Mouse (Mus musculus): ENCODE data around the gene Sesn1.

DNA sequence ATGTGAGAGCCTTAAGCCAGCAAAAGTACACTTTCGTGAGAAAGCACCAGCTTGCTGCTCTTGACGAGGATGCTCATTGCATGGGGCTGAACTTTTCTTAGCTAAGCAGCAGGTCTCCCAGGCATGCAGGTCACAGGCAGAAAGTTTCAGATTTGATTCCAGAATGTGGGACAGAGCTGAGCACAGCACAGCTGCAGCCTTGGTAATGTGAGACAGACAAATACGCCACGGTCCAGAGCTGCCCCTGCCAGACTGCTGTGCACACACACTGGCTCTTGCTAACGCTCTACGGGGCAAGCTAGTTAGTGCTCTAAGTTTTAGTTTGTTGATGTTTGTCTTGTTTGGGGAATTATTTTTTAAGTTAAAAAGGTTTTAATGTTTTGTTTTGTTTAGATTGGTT lies 22.5 kb downstream of the Sesn1 start:
- TF ChIP-seq CTCF (IDR thresholded peaks at IDR 0.05; ENCODE audit: low read depth) (no peak), EP300 (IDR thresholded peaks at IDR 0.05; ENCODE audit: low read depth) (no peak)

Data from liver, postnatal 0 days (tissue).